In the genomic region with DNA sequence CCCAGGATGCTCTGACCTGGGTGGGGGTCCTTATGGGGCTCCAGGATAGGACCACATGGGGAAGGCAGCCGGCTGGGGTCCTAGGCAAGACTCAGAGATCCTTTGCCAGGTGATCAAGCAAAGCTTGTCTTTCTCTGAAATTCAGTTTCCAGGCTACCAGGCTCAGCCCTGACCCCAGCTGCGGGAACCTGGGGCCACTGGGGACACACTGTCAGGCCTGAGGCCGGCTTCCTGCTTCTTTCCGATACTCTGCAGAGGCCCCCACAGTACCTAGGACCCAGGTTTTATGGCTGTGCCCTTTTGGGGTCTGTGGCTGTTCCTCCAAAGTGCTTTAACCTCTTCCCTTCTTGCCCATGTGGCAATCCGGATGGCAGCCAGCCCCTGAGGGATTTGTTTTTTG, we compare ENCODE assay signal across 16 mouse cellular contexts. TPM values are rescaled to one million over a fixed set of nuclear protein-coding genes. Genes with fewer than 3 reads are reported as not detected.
DNase-seq lines count a peak whose midpoint lies in the region; ATAC-seq and TF ChIP-seq lines count a peak whose summit lies in the region.
"Had no signal": no experiment of that assay in that cellular context is flagged by ENCODE, and none has a peak within 500 bp of the region (broad histone marks: within the 10 kb centered on the region; RNA-seq: fewer than 3 reads in every experiment).

No protein-coding gene starts in this region.

- H3K4me1 ChIP-seq in hindbrain, embryonic 10.5 days (replicated peaks): peaks cover 28% of the 10 kb centered on the region
- H3K4me1 ChIP-seq in hindbrain, embryonic 13.5 days (replicated peaks): 0 out of 2 replicates have a peak, but pooled peaks cover 1% of the 10 kb centered on the region
- peaks cover 8% of the 10 kb centered on the region for H3K4me1 ChIP-seq in ES-Bruce4 (ENCODE audit: control insufficient read depth, insufficient read depth, low read length)
- peaks cover 15% of the 10 kb centered on the region for H3K4me1 ChIP-seq in embryonic facial prominence, embryonic 13.5 days

- no peak for TF ChIP-seq POLR2A in ES-Bruce4 (IDR thresholded peaks at IDR 0.05; ENCODE audit: insufficient read depth, low read length)

- H3K9ac ChIP-seq in hindbrain, embryonic 13.5 days: no peak overlapping the region; the same call in 1 of the 2 replicates
- H3K9ac ChIP-seq in ES-Bruce4 (ENCODE audit: low read depth, poor library complexity, severe bottlenecking): 0 out of 2 replicates have a peak overlapping the region, but pooled peaks have one; percentile 12
- H3K9ac ChIP-seq in embryonic facial prominence, embryonic 13.5 days: 0 out of 2 replicates have a peak overlapping the region, but pooled peaks have one; percentile 27
- H3K9ac ChIP-seq: lung, embryonic 15.5 days; midbrain, embryonic 13.5 days had no signal

- no peaks in the 10 kb centered on the region for H3K36me3 ChIP-seq in hindbrain, embryonic 10.5 days
- no peaks in the 10 kb centered on the region for H3K36me3 ChIP-seq in hindbrain, embryonic 13.5 days
- no peaks in the 10 kb centered on the region for H3K36me3 ChIP-seq in ES-Bruce4 (ENCODE audit: control insufficient read depth, insufficient read depth, low read length, poor library complexity, severe bottlenecking)
- no peaks in the 10 kb centered on the region for H3K36me3 ChIP-seq in embryonic facial prominence, embryonic 13.5 days
- H3K36me3 ChIP-seq: lung, embryonic 15.5 days; midbrain, embryonic 13.5 days had no signal

- H3K27me3 ChIP-seq in hindbrain, embryonic 10.5 days (ENCODE audit: insufficient read depth, poor library complexity, severe bottlenecking): no peaks in the 10 kb centered on the region
- H3K27me3 ChIP-seq in hindbrain, embryonic 13.5 days: no peaks in the 10 kb centered on the region
- no peaks in the 10 kb centered on the region for H3K27me3 ChIP-seq in ES-Bruce4 (ENCODE audit: control insufficient read depth, insufficient read depth, low read length, poor library complexity, severe bottlenecking)
- H3K27me3 ChIP-seq in embryonic facial prominence, embryonic 13.5 days: no peaks in the 10 kb centered on the region
- H3K27me3 ChIP-seq: lung, embryonic 15.5 days; midbrain, embryonic 13.5 days had no signal

- no peak overlapping the region for H3K4me2 ChIP-seq in hindbrain, embryonic 13.5 days
- no peak overlapping the region for H3K4me2 ChIP-seq in embryonic facial prominence, embryonic 13.5 days
- H3K4me2 ChIP-seq: heart, embryonic 11.5 days; liver, embryonic 11.5 days; lung, embryonic 15.5 days; midbrain, embryonic 13.5 days had no signal

- H3K4me3 ChIP-seq in hindbrain, embryonic 10.5 days: no peak overlapping the region
- H3K4me3 ChIP-seq in hindbrain, embryonic 13.5 days: no peak overlapping the region
- H3K4me3 ChIP-seq in ES-Bruce4 (ENCODE audit: low read depth, low read length): no peak overlapping the region
- H3K4me3 ChIP-seq in embryonic facial prominence, embryonic 13.5 days: no peak overlapping the region
- H3K4me3 ChIP-seq in gastrocnemius, adult 2 months: no peak overlapping the region
- H3K4me3 ChIP-seq: layer of hippocampus, adult 2 months; lung, embryonic 15.5 days; midbrain, embryonic 13.5 days had no signal

- TF ChIP-seq EP300 in ES-Bruce4 (IDR thresholded peaks at IDR 0.05; ENCODE audit: insufficient read depth, low read depth, low read length): no peak

- TF ChIP-seq CTCF in ES-Bruce4 (IDR thresholded peaks at IDR 0.05; ENCODE audit: low read depth, low read length): no peak
- no peak for TF ChIP-seq CTCF in gastrocnemius, adult 2 months (IDR thresholded peaks at IDR 0.05)

- H3K9me3 ChIP-seq in hindbrain, embryonic 10.5 days: no peaks in the 10 kb centered on the region
- H3K9me3 ChIP-seq in hindbrain, embryonic 13.5 days: no peaks in the 10 kb centered on the region
- H3K9me3 ChIP-seq in ES-Bruce4 (replicated peaks; ENCODE audit: control insufficient read depth, insufficient read depth, low read length, poor library complexity, severe bottlenecking): no peaks in the 10 kb centered on the region
- no peaks in the 10 kb centered on the region for H3K9me3 ChIP-seq in embryonic facial prominence, embryonic 13.5 days
- H3K9me3 ChIP-seq: lung, embryonic 15.5 days; midbrain, embryonic 13.5 days had no signal

- H3K27ac ChIP-seq in hindbrain, embryonic 10.5 days: 0 out of 2 replicates have a peak overlapping the region, but pooled peaks have one; percentile 47
- no peak overlapping the region for H3K27ac ChIP-seq in hindbrain, embryonic 13.5 days
- H3K27ac ChIP-seq in ES-Bruce4 (ENCODE audit: insufficient read depth, low read length): no peak overlapping the region
- no peak overlapping the region for H3K27ac ChIP-seq in embryonic facial prominence, embryonic 13.5 days
- no peak overlapping the region for H3K27ac ChIP-seq in gastrocnemius, adult 2 months
- H3K27ac ChIP-seq: layer of hippocampus, adult 2 months; lung, embryonic 15.5 days; macrophage; midbrain, embryonic 13.5 days had no signal

- 65% methylated on average over 5 of the region's 5 CpGs for WGBS in hindbrain, embryonic 10.5 days
- 82% methylated on average over 5 of the region's 5 CpGs for WGBS in hindbrain, embryonic 13.5 days
- WGBS in embryonic facial prominence, embryonic 13.5 days: 65% methylated on average over 5 of the region's 5 CpGs

- ATAC-seq in hindbrain, embryonic 13.5 days (ENCODE audit: low FRiP score): no peak
- ATAC-seq in embryonic facial prominence, embryonic 13.5 days (ENCODE audit: insufficient number of reproducible peaks, insufficient read depth, low FRiP score, low TSS enrichment, low read depth): no peak
- ATAC-seq: midbrain, embryonic 13.5 days had no signal

- intact Hi-C loops in gastrocnemius, adult 2 months (cut with DNase I): loop anchor here (5.0 to 10.0 kb wide), 2 partner anchors 44 to 117 kb away; no protein-coding TSS in a partner anchor

- DNase-seq in hindbrain, embryonic 10.5 days (ENCODE audit: low spot score): no peak
- peak; percentile 70 for DNase-seq in thymus, postnatal 25 days
- DNase-seq in right cerebral cortex, postnatal 14 days: no peak
- DNase-seq in gastrocnemius, adult 2 months: no peak
- DNase-seq: cerebellum, adult 11-12 months; cerebellum, postnatal 36 days; gastrocnemius, postnatal 10 days had no signal

RNA-seq across cellular contexts. Expression of a gene that starts 19.2 kb away (rescaled TPM):
- polyA plus RNA-seq in hindbrain, embryonic 10.5 days (2016; fragmentation: Nextera tagmentation; extraction: Ambion mirVana): 222 and 241 TPM in 2 replicates
- polyA plus RNA-seq in hindbrain, embryonic 13.5 days (2015; fragmentation: Nextera tagmentation; extraction: Ambion mirVana): 280 and 294 TPM in 2 replicates
- 478 and 491 TPM in 2 replicates for polyA plus RNA-seq in ES-Bruce4 (2011; ENCODE audit: insufficient read depth, insufficient read length, low read depth, missing spikeins)
- 251 and 271 TPM in 2 replicates for polyA plus RNA-seq in embryonic facial prominence, embryonic 13.5 days (2015; fragmentation: Nextera tagmentation; extraction: Ambion mirVana)
- total RNA-seq in gastrocnemius, adult 2 months (2021): 1,000 to 10,000 TPM; 1,359 to 1,549 TPM

RNA-seq across cellular contexts. Expression of a gene that starts 54.8 kb away (rescaled TPM):
- polyA plus RNA-seq in hindbrain, embryonic 10.5 days (2016; fragmentation: Nextera tagmentation; extraction: Ambion mirVana): 149 and 168 TPM in 2 replicates
- polyA plus RNA-seq in hindbrain, embryonic 13.5 days (2015; fragmentation: Nextera tagmentation; extraction: Ambion mirVana): 129 TPM in 2 replicates
- polyA plus RNA-seq in ES-Bruce4 (2011; ENCODE audit: insufficient read depth, insufficient read length, low read depth, missing spikeins): 53.7 and 54.9 TPM in 2 replicates
- 198 and 229 TPM in 2 replicates for polyA plus RNA-seq in embryonic facial prominence, embryonic 13.5 days (2015; fragmentation: Nextera tagmentation; extraction: Ambion mirVana)
- total RNA-seq in gastrocnemius, adult 2 months (2021): 10 to 100 TPM; 41.5 to 48.5 TPM

RNA-seq across cellular contexts. Expression of a gene that starts 58.7 kb away (rescaled TPM):
- 9.3 and 10.8 TPM in 2 replicates for polyA plus RNA-seq in hindbrain, embryonic 10.5 days (2016; fragmentation: Nextera tagmentation; extraction: Ambion mirVana)
- polyA plus RNA-seq in hindbrain, embryonic 13.5 days (2015; fragmentation: Nextera tagmentation; extraction: Ambion mirVana): 3.2 and 4.7 TPM in 2 replicates
- polyA plus RNA-seq in ES-Bruce4 (2011; ENCODE audit: insufficient read depth, insufficient read length, low read depth, missing spikeins): 68.6 and 79.1 TPM in 2 replicates
- 8.6 and 11.4 TPM in 2 replicates for polyA plus RNA-seq in embryonic facial prominence, embryonic 13.5 days (2015; fragmentation: Nextera tagmentation; extraction: Ambion mirVana)
- total RNA-seq in gastrocnemius, adult 2 months (2021): under 1 TPM; 0.31 to 0.59 TPM
